Mouse (Mus musculus): ENCODE data around the gene B3gnt9. TPM values are rescaled to one million over a fixed set of nuclear protein-coding genes. Genes with fewer than 3 reads are reported as not detected.
A peak's percentile ranks its signal among the peaks of the same experiment; 100 is the strongest.
"Not testable (repeated sequence)": the region's sequence is repeated elsewhere in the genome, so short reads cannot be mapped to it uniquely, and the experiment has no call there.

B3gnt9 gene
- polyA plus RNA-seq, 1 experiment from 2014 or later: 5.6 TPM

- no peak overlapping the region for H3K27ac ChIP-seq (ENCODE audit: low read depth, low read length)
- no peak overlapping the region for H3K4me3 ChIP-seq (ENCODE audit: low read depth, low read length)
- H3K9me3 ChIP-seq (ENCODE audit: control insufficient read depth, low read length): no peaks in the 10 kb centered on the region
- no peak overlapping the region for H3K4me2 ChIP-seq
- WGBS: 60% methylated on average over 9 of the region's 9 CpGs
- DNase-seq (ENCODE audit: low spot score, missing footprints) (no peak), ATAC-seq (ENCODE audit: low FRiP score) (no peak)
- no peak overlapping the region for H3K9ac ChIP-seq (ENCODE audit: low read length)
- peaks cover 19% of the 10 kb centered on the region for H3K4me1 ChIP-seq (ENCODE audit: control insufficient read depth, insufficient read depth, low read length)
- peaks cover 4% of the 10 kb centered on the region; the same call in 1 of the 2 replicates for H3K36me3 ChIP-seq (ENCODE audit: control insufficient read depth, insufficient read depth, low read length)
- H3K27me3 ChIP-seq (ENCODE audit: control insufficient read depth, insufficient read depth, low read length): peaks cover 13% of the 10 kb centered on the region
Observed at GRCm38 (mm10) chr8:105294776-105295175, 39.8 kb upstream of the B3gnt9 start.

GRCm38 (mm10) chr8:105293405-105293804, 38.5 kb upstream of the B3gnt9 start:
- WGBS: 71% methylated on average over 19 of the region's 19 CpGs
- Histone ChIP-seq H3K4me3 (ENCODE audit: low read depth, low read length) (no peak overlapping the region), H3K4me2 (no peak overlapping the region)

DNA sequence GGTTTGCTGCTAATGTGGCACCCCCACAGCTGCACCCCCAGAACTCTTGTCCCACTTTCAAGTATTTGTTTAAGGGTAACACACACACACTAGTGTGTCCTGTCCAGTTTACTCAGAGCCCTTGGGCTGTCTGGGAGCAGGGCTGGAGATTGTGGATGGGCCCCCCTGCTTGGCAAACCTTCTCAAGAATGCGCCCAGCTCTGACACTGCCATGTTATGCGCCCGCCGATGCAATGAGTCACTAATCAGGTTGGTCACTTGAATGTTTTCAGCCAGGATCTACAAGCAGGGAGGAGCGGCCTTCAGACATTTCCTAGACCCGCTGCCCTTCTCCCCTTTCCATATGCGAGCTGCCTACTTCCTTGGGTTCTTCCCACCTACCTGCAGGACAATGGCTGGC, 37.5 kb upstream of the B3gnt9 start:
- peaks cover 16% of the 10 kb centered on the region for H3K4me1 ChIP-seq (ENCODE audit: control insufficient read depth, insufficient read depth, low read length)
- WGBS: 77% methylated on average over 7 of the region's 7 CpGs
- no peak for DNase-seq (ENCODE audit: low spot score, missing footprints)

More at GRCm38 (mm10) chr8:105293405-105293804, 38.5 kb upstream of the B3gnt9 start:
- H3K27me3 ChIP-seq (ENCODE audit: control insufficient read depth, insufficient read depth, low read length): peaks cover 15% of the 10 kb centered on the region
- H3K36me3 ChIP-seq (ENCODE audit: control insufficient read depth, insufficient read depth, low read length): no peaks in the 10 kb centered on the region
- H3K9me3 ChIP-seq (ENCODE audit: control insufficient read depth, low read length): no peaks in the 10 kb centered on the region
- H3K4me1 ChIP-seq (ENCODE audit: control insufficient read depth, insufficient read depth, low read length): peaks cover 14% of the 10 kb centered on the region
- DNase-seq (ENCODE audit: low spot score, missing footprints): no peak
- H3K27ac ChIP-seq (ENCODE audit: low read depth, low read length): no peak overlapping the region
- H3K9ac ChIP-seq (ENCODE audit: low read length): no peak overlapping the region
- no peak for ATAC-seq (ENCODE audit: low FRiP score)

DNA sequence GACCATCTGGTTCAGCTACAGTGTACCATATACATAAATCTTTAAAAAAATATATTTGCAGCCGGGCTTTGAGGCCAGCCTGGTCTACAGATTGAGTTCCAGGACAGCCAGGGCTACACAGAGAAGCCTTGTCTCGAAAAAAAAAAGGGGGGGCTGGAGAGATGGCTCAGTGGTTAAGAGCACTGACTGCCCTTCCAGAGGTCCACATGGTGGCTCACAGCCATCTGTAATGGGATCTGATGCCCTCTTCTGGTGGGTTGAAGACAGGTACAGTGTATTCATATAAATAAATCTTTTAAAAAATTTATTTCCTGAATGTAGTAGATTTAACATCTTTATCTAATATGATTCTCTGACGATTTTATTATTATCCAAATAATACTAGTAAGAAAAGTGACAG, 36.8 kb upstream of the B3gnt9 start:
- Histone ChIP-seq H3K4me1 (ENCODE audit: control insufficient read depth, insufficient read depth, low read length) (peaks cover 16% of the 10 kb centered on the region), H3K27me3 (ENCODE audit: control insufficient read depth, insufficient read depth, low read length) (peaks cover 15% of the 10 kb centered on the region)
- not testable (repeated sequence) for H3K4me2 ChIP-seq; DNase-seq (ENCODE audit: low spot score, missing footprints); H3K27ac ChIP-seq (ENCODE audit: low read depth, low read length); H3K9me3 ChIP-seq (ENCODE audit: control insufficient read depth, low read length); H3K9ac ChIP-seq (ENCODE audit: low read length); ATAC-seq (ENCODE audit: low FRiP score); H3K36me3 ChIP-seq (ENCODE audit: control insufficient read depth, insufficient read depth, low read length); H3K4me3 ChIP-seq (ENCODE audit: low read depth, low read length)
- 75% methylated on average over 3 of the region's 3 CpGs for WGBS

More for the DNA sequence above, 37.5 kb upstream of the B3gnt9 start:
- H3K36me3 ChIP-seq (ENCODE audit: control insufficient read depth, insufficient read depth, low read length): no peaks in the 10 kb centered on the region
- H3K9me3 ChIP-seq (ENCODE audit: control insufficient read depth, low read length): no peaks in the 10 kb centered on the region
- no peak for ATAC-seq (ENCODE audit: low FRiP score)
- H3K4me2 ChIP-seq: no peak overlapping the region
- H3K27ac ChIP-seq (ENCODE audit: low read depth, low read length): no peak overlapping the region
- no peak overlapping the region for H3K9ac ChIP-seq (ENCODE audit: low read length)
- H3K27me3 ChIP-seq (ENCODE audit: control insufficient read depth, insufficient read depth, low read length): peaks cover 15% of the 10 kb centered on the region
- H3K4me3 ChIP-seq (ENCODE audit: low read depth, low read length): no peak overlapping the region

GRCm38 (mm10) chr8:105291364-105291763, 36.4 kb upstream of the B3gnt9 start:
- not testable (repeated sequence) for H3K36me3 ChIP-seq (ENCODE audit: control insufficient read depth, insufficient read depth, low read length); H3K9ac ChIP-seq (ENCODE audit: low read length); H3K4me2 ChIP-seq; ATAC-seq (ENCODE audit: low FRiP score); H3K27ac ChIP-seq (ENCODE audit: low read depth, low read length); H3K9me3 ChIP-seq (ENCODE audit: control insufficient read depth, low read length); H3K4me3 ChIP-seq (ENCODE audit: low read depth, low read length); DNase-seq (ENCODE audit: low spot score, missing footprints)
- Histone ChIP-seq H3K27me3 (ENCODE audit: control insufficient read depth, insufficient read depth, low read length) (peaks cover 15% of the 10 kb centered on the region), H3K4me1 (ENCODE audit: control insufficient read depth, insufficient read depth, low read length) (peaks cover 20% of the 10 kb centered on the region)
- 85% methylated on average over 8 of the region's 8 CpGs for WGBS

DNA sequence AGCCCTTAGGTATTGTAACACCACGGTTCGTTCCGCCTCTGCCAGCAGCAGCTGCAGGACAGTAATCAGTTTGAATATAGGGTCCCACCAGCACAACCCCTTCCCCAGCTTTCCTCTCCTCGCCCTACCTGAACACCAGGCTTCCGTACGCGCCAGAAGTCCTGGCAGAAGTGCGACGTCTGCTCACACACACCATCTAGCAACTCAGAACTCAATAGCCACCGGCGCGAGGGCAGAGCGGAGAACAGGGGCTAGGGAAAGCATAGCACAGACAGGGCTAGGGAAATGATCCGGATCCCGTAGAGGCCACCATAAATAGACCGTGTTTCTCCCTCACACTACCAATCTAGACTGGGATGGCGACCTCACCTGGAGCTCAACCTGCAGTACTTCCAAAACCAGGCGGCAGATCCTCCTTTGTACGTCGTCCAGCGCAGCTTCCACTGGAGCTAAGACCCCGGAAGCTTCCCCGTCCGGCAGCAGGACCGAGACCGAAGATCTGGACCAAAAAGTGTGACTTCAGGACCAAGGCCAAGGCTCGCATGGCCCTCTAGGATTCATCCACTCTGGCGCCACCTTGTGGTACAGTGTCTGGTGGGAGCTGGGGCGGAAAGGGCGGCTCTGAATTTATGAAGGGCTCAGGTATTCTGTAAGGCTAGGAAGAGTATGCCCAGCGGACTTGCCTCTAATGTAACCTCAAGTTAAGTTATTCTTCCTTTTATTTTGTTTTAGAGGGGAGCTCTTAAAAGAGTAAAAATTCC, 35.8 kb upstream of the B3gnt9 start:
- peak overlapping the region; percentile 24; the same call in 1 of the 2 replicates for H3K9ac ChIP-seq (ENCODE audit: low read length)
- DNase-seq (ENCODE audit: low spot score, missing footprints) (peak; percentile 99), ATAC-seq (ENCODE audit: low FRiP score) (no peak)
- H3K4me2 ChIP-seq: peak overlapping the region; percentile 74
- peaks cover 22% of the 10 kb centered on the region for H3K4me1 ChIP-seq (ENCODE audit: control insufficient read depth, insufficient read depth, low read length)
- WGBS: 6% methylated on average over 31 of the region's 31 CpGs
- peak overlapping the region; percentile 40 for H3K4me3 ChIP-seq (ENCODE audit: low read depth, low read length)
- no peak overlapping the region for H3K27ac ChIP-seq (ENCODE audit: low read depth, low read length)
- H3K36me3 ChIP-seq (ENCODE audit: control insufficient read depth, insufficient read depth, low read length): no peaks in the 10 kb centered on the region
- no peaks in the 10 kb centered on the region for H3K9me3 ChIP-seq (ENCODE audit: control insufficient read depth, low read length)
- H3K27me3 ChIP-seq (ENCODE audit: control insufficient read depth, insufficient read depth, low read length): peaks cover 15% of the 10 kb centered on the region

DNA sequence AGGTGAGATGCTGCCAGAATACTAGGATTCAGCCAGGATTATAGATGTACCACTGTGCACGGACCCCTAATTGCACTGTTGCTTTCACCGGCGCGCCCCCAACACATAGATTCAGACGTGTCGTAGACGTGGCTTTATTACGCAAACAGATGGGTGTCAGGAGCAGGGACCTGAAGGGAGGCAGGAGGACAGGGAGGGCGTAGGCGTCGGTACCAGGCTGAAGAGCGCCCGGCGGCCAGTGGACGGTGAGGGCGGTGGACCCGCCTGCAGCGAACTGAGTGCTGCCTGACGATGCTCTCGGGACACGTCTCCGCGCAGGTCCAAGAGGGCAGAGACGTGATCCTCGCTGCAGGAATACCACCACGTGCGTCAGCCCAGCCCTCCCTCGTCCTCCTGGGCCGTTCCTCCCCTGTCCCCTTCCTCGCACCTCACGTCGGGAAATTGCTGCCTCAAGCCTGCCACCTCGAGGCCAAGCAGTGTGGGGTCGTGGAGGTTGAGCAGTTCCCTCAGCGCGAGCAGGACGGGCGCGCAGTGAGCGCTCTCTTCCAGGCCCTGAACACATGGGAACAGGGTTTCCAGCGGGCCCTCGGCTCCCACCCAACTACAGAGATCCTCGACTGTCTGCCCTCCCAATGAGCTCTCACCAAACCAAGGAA, 35.0 kb upstream of the B3gnt9 start, which contains the start of gene 4931428F04Rik:
4931428F04Rik (minus strand) TSS at position 60 of the 656 bp plus-strand sequence.
- Histone ChIP-seq H3K27me3 (ENCODE audit: control insufficient read depth, insufficient read depth, low read length) (peaks cover 15% of the 10 kb centered on the region), H3K36me3 (ENCODE audit: control insufficient read depth, insufficient read depth, low read length) (no peaks in the 10 kb centered on the region), H3K4me2 (peak within 1 kb of the TSS; percentile 74), H3K27ac (ENCODE audit: low read depth, low read length) (peak within 1 kb of the TSS; percentile 71; the same call in 1 of the 2 replicates), H3K9ac (ENCODE audit: low read length) (peak within 1 kb of the TSS; percentile 77), H3K4me3 (ENCODE audit: low read depth, low read length) (peak within 1 kb of the TSS; percentile 40), H3K9me3 (ENCODE audit: control insufficient read depth, low read length) (no peaks in the 10 kb centered on the region), H3K4me1 (ENCODE audit: control insufficient read depth, insufficient read depth, low read length) (peaks cover 22% of the 10 kb centered on the region)
- 1% methylated on average over 43 of the region's 43 CpGs for WGBS
- peak; percentile 34 for ATAC-seq (ENCODE audit: low FRiP score)
- peak; percentile 94 for DNase-seq (ENCODE audit: low spot score, missing footprints)

GRCm38 (mm10) chr8:105288958-105289732, 34.2 kb upstream of the B3gnt9 start:
- Histone ChIP-seq H3K4me1 (ENCODE audit: control insufficient read depth, insufficient read depth, low read length) (peaks cover 22% of the 10 kb centered on the region), H3K27me3 (ENCODE audit: control insufficient read depth, insufficient read depth, low read length) (peaks cover 15% of the 10 kb centered on the region), H3K9ac (ENCODE audit: low read length) (peak overlapping the region; percentile 77), H3K27ac (ENCODE audit: low read depth, low read length) (peak overlapping the region; percentile 71; the same call in 1 of the 2 replicates), H3K9me3 (ENCODE audit: control insufficient read depth, low read length) (no peaks in the 10 kb centered on the region), H3K4me2 (peak overlapping the region; percentile 74), H3K4me3 (ENCODE audit: low read depth, low read length) (peak overlapping the region; percentile 40), H3K36me3 (ENCODE audit: control insufficient read depth, insufficient read depth, low read length) (no peaks in the 10 kb centered on the region)
- DNase-seq (ENCODE audit: low spot score, missing footprints): peak; percentile 99
- ATAC-seq (ENCODE audit: low FRiP score): peak; percentile 95
- WGBS: 0% methylated on average over 53 of the region's 53 CpGs
